Mouse (Mus musculus) heart, postnatal 0 days (tissue): ENCODE data around the gene Bcat1.

Experiments
- CTCF ChIP-seq: IDR thresholded peaks from 2 replicates; pipeline ENCODE4 v1.5.1; 2016; ENCODE audit warnings: antibody characterized with exemption, control low read depth, low read depth
- EP300 ChIP-seq: IDR thresholded peaks from 2 replicates; pipeline ENCODE4 v1.6.1; 2016; ENCODE audit warnings: antibody characterized with exemption, low read depth

DNA sequence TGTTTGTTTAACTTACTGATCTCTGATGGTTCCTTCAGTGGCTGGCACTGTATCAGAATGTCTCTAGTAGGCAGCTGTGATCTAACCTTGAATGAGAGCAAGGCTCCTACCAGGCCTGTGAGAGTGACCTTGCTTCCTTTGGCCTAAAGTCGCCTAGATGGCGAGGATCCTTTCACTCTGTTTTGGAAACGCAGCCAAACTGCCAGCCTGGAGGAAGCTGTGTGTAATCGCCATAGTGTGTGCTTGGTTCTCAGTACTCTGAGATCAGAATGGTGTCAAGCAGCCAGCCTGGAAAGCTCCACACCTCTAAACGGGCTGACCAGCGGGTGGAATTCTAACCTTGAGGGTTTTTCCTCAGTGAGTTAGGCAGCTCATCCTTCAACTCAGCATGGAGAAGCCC, 36.9 kb upstream of the Bcat1 start:
- TF ChIP-seq CTCF (no peak), EP300 (no peak)
